ENCODE assay signal across 12 mouse cellular contexts in genomic region chr7:130270807-130271206, GRCm38 (mm10).
DNase-seq lines count a peak whose midpoint lies in the region; TF ChIP-seq lines count a peak whose summit lies in the region.
"Had no signal": no experiment of that assay in that cellular context is flagged by ENCODE, and none has a peak within 500 bp of the region (broad histone marks: within the 10 kb centered on the region; RNA-seq: fewer than 3 reads in every experiment).

No protein-coding gene starts in this region.

- peaks cover 1% of the 10 kb centered on the region; the same call in 1 of the 2 replicates for H3K27me3 ChIP-seq in ES-Bruce4 (ENCODE audit: control insufficient read depth, insufficient read depth, low read length, poor library complexity, severe bottlenecking)

- DNase-seq in adrenal gland, adult (ENCODE audit: inconsistent age in 2 of 2, low spot score in 1 of 2), result peak; percentile 51 to 83
- DNase-seq in adrenal gland, postnatal 4 days (ENCODE audit: low spot score in 2 of 2), result no peak
- no peak for DNase-seq in gastrocnemius, adult 2 months
- no peak for DNase-seq in gastrocnemius, adult 8-10 months (ENCODE audit: low spot score in 2 of 2)
- DNase-seq in layer of hippocampus, adult 2 months (ENCODE audit: low spot score in 2 of 2), result no peak
- no peak for DNase-seq in layer of hippocampus, adult 18-20 months (ENCODE audit: low spot score in 2 of 2)
- DNase-seq in testis, postnatal 14 days (ENCODE audit: low spot score), result no peak
- DNase-seq: heart, adult 18-20 months; heart, postnatal 36 days; midbrain, embryonic 14.5 days; spleen, adult 18-20 months had no signal

- no peaks in the 10 kb centered on the region for H3K9me3 ChIP-seq in ES-Bruce4 (replicated peaks; ENCODE audit: control insufficient read depth, insufficient read depth, low read length, poor library complexity, severe bottlenecking)

- H3K27ac ChIP-seq in gastrocnemius, adult 2 months, result no peak overlapping the region
- no peak overlapping the region for H3K27ac ChIP-seq in layer of hippocampus, adult 2 months
- H3K27ac ChIP-seq in ES-Bruce4 (ENCODE audit: insufficient read depth, low read length), result no peak overlapping the region

- H3K4me1 ChIP-seq in ES-Bruce4 (ENCODE audit: control insufficient read depth, insufficient read depth, low read length), result no peaks in the 10 kb centered on the region

- no peak for TF ChIP-seq POLR2A in ES-Bruce4 (IDR thresholded peaks at IDR 0.05; ENCODE audit: insufficient read depth, low read length)

- intact Hi-C loops in gastrocnemius, adult 2 months (cut with DNase I), result loop anchor here (5.0 kb wide), 1 partner anchor 201 kb away; no protein-coding TSS in a partner anchor

- H3K36me3 ChIP-seq in ES-Bruce4 (ENCODE audit: control insufficient read depth, insufficient read depth, low read length, poor library complexity, severe bottlenecking), result no peaks in the 10 kb centered on the region

- no peak overlapping the region for H3K9ac ChIP-seq in ES-Bruce4 (ENCODE audit: low read depth, poor library complexity, severe bottlenecking)

- TF ChIP-seq EP300 in ES-Bruce4 (IDR thresholded peaks at IDR 0.05; ENCODE audit: insufficient read depth, low read depth, low read length), result no peak

- no peak overlapping the region for H3K4me3 ChIP-seq in gastrocnemius, adult 2 months
- no peak overlapping the region for H3K4me3 ChIP-seq in layer of hippocampus, adult 2 months
- no peak overlapping the region for H3K4me3 ChIP-seq in ES-Bruce4 (ENCODE audit: low read depth, low read length)

- TF ChIP-seq CTCF in gastrocnemius, adult 2 months (IDR thresholded peaks at IDR 0.05), result 0 out of 2 replicates have a peak, but pooled peaks have one; percentile 1
- TF ChIP-seq CTCF in layer of hippocampus, adult 2 months (conservative IDR thresholded peaks at IDR 0.05), result peak; percentile 65
- TF ChIP-seq CTCF in ES-Bruce4 (IDR thresholded peaks at IDR 0.05; ENCODE audit: low read depth, low read length), result peak; percentile 10

Comparison
In these comparisons a context has a peak if more than half of its experiments do, and no peak if none do; other contexts are left out.
1. DNase-seq: peak in adrenal gland, adult (2 of 2); none in adrenal gland, postnatal 4 days (0 of 2), gastrocnemius, adult 2 months (single experiment), gastrocnemius, adult 8-10 months (0 of 2), layer of hippocampus, adult 2 months (0 of 2), layer of hippocampus, adult 18-20 months (0 of 2) and testis, postnatal 14 days (single experiment).
2. CTCF ChIP-seq: peak in every context shown above with its lines; median percentile 65 in layer of hippocampus, adult 2 months; 10 in ES-Bruce4; 1 in gastrocnemius, adult 2 months.